Mouse (Mus musculus) lung, postnatal 0 days (tissue): ENCODE measurements at regions not wholly inside any gene's neighbourhood (a gene's known extent, or its start where the extent isn't known, plus 50 kb on each side); places are given as distances from the start of the nearest gene placed in this dataset.

Source experiments
- ATAC-seq: fragments of 200-750 bp; cut with Nextera tagmentation; 2 replicates; pipeline ENCODE4 v1.8.0; 2017; ENCODE audit warnings: moderate library complexity
- DNase-seq: peaks from one replicate; pipeline ENCODE4 v3.0.0-alpha.2; 2016; ENCODE audit warnings: low spot score
- H3K27ac ChIP-seq: fragments of 300-500 bp; sonication (generic); 2 replicates; pipeline ENCODE4 v1.5.1; 2014; ENCODE audit warnings: antibody characterized with exemption, mild to moderate bottlenecking, low read length, mixed read lengths
- H3K27me3 ChIP-seq: fragments of 300-500 bp; sonication (generic); replicated peaks from 2 replicates; pipeline ENCODE4 v1.6.1; 2014; ENCODE audit warnings: low read length, mixed read lengths; ENCODE audit not compliant: insufficient read depth
- H3K36me3 ChIP-seq: fragments of 300-500 bp; sonication (generic); 2 replicates; pipeline ENCODE4 v1.6.1; 2014; ENCODE audit warnings: low read length, mixed read lengths; ENCODE audit not compliant: insufficient read depth
- H3K4me1 ChIP-seq: fragments of 300-500 bp; sonication (generic); 2 replicates; pipeline ENCODE4 v1.6.1; 2014; ENCODE audit warnings: antibody characterized with exemption, low read depth, low read length, mixed read lengths; ENCODE audit not compliant: insufficient read depth
- H3K4me2 ChIP-seq: fragments of 300-500 bp; sonication (generic); replicated peaks from 2 replicates; pipeline ENCODE4 v1.6.1; 2014; ENCODE audit warnings: low read depth, mild to moderate bottlenecking, low read length, moderate library complexity, mixed read lengths
- H3K4me3 ChIP-seq: fragments of 300-500 bp; sonication (generic); 2 replicates; pipeline ENCODE4 v1.5.1; 2014; ENCODE audit warnings: low read depth, low read length
- H3K9ac ChIP-seq: fragments of 300-500 bp; sonication (generic); replicated peaks from 2 replicates; pipeline ENCODE4 v1.6.1; 2014; ENCODE audit warnings: low read depth, mild to moderate bottlenecking
- H3K9me3 ChIP-seq: fragments of 300-500 bp; sonication (generic); 2 replicates; pipeline ENCODE4 v1.6.1; 2016; ENCODE audit warnings: low read length, mixed read lengths
- CTCF ChIP-seq: IDR thresholded peaks from 2 replicates; pipeline ENCODE4 v1.5.1; 2016; ENCODE audit warnings: antibody characterized with exemption, mild to moderate bottlenecking
- EP300 ChIP-seq: IDR thresholded peaks from 2 replicates; pipeline ENCODE4 v1.6.1; 2016; ENCODE audit warnings: antibody characterized with exemption, mild to moderate bottlenecking, control low read depth
- WGBS: fragments of 180-500 bp; shearing (Covaris S2); extraction: QIAGEN DNeasy Blood & Tissue Kit; methylation state at CpG from one replicate; pipeline ENCODE4 v1.1.7; 2014; 5-methylcytosine and 5-hydroxymethylcytosine counted together

GRCm38 (mm10) chr13:112090737-112091136 lies 197.5 kb upstream of the Ankrd55 start:
- Histone ChIP-seq H3K27me3 (no peaks in the 10 kb centered on the region), H3K4me3 (no peak overlapping the region), H3K4me1 (peaks cover 6% of the 10 kb centered on the region; the same call in 1 of the 2 replicates), H3K27ac (no peak overlapping the region), H3K36me3 (no peaks in the 10 kb centered on the region), H3K4me2 (no peak overlapping the region), H3K9ac (no peak overlapping the region), H3K9me3 (no peaks in the 10 kb centered on the region)
- TF ChIP-seq EP300 (no peak), CTCF (no peak)
- DNase-seq (no peak), ATAC-seq (no peak)
- 39% methylated on average over 8 of the region's 8 CpGs for WGBS

DNA sequence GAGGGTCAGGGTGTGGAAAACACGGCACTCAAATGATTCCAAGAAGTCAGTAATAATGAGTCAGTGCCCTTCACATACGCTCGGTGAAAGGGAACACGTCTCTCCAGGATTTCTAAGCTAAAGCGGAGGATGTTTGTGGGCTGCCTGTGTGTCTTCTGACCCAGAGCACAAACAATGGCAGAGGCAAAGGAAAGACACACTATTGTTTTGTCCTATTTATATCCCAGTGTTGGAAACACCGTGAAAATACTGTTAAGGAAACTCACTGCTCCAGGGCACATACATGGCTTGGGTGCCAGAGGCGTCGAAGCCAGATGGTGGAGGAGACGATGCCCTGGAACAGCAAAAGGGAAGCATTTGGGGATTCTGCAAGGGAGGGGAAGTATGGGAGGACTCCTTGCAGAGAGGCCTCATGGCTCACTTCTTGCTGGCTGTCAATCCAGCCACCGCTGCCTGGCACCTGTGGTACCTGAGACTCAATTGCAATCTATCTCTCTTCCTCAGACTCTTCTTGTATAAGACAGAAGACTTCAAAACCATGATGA lies 192.6 kb upstream of the Ankrd55 start:
- no peak for ATAC-seq
- no peak for DNase-seq
- no peaks in the 10 kb centered on the region for H3K36me3 ChIP-seq
- no peaks in the 10 kb centered on the region for H3K9me3 ChIP-seq
- no peaks in the 10 kb centered on the region for H3K4me1 ChIP-seq
- no peak for TF ChIP-seq CTCF
- H3K4me2 ChIP-seq: no peak overlapping the region
- no peak overlapping the region for H3K27ac ChIP-seq
- no peak overlapping the region for H3K9ac ChIP-seq
- 67% methylated on average over 10 of the region's 10 CpGs for WGBS
- no peak overlapping the region for H3K4me3 ChIP-seq
- H3K27me3 ChIP-seq: no peaks in the 10 kb centered on the region

DNA sequence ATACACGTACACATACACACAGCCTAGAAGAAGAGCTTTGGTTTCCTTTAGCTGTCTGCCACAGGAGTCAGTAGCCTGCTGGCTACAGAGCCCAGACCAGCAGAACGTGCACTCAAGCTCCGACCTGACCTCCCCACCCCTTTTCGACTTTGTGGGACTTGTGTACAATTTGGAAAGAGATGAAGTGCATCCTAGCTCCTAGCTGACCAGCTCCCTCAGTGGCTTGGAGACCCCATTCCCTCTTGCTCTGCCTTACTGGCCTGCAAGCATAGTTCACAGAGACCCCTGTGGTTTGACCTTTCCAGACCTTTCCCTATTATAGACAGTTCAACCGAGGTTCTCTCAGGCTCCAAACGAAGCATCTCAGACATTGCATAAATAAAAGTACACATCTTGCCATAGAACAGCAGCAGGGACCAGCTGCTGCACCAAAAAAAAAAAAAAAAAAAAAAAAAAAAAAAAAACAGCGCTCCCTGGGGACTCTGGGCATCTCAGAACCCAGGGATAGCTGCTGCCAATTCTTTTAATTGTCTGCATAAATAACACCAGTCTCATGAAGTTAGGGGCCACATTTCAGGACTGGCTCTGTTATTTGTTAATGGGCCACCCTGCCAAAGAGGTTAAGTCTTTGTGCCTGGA lies 188.2 kb upstream of the Ankrd55 start:
- DNase-seq: peak; percentile 61
- no peaks in the 10 kb centered on the region for H3K27me3 ChIP-seq
- no peaks in the 10 kb centered on the region for H3K36me3 ChIP-seq
- peak overlapping the region; percentile 86 for H3K4me2 ChIP-seq
- TF ChIP-seq CTCF: no peak
- peak; percentile 48 for TF ChIP-seq EP300
- peak overlapping the region; percentile 79 for H3K27ac ChIP-seq
- 38% methylated on average over 7 of the region's 7 CpGs for WGBS
- ATAC-seq: peak; percentile 64
- no peaks in the 10 kb centered on the region for H3K9me3 ChIP-seq
- no peaks in the 10 kb centered on the region; the same call in none of the 2 replicates for H3K4me1 ChIP-seq
- peak overlapping the region; percentile 46 for H3K4me3 ChIP-seq
- H3K9ac ChIP-seq: no peak overlapping the region

- peak overlapping the region; percentile 86 for H3K4me2 ChIP-seq
- DNase-seq (peak; percentile 82), ATAC-seq (peak; percentile 88)
- no peak for TF ChIP-seq CTCF
- TF ChIP-seq EP300: peak; percentile 0; the same call in 1 of the 2 replicates
- H3K9ac ChIP-seq: peak overlapping the region; percentile 19; the same call in 1 of the 2 replicates
- H3K36me3 ChIP-seq: no peaks in the 10 kb centered on the region
- peak overlapping the region; percentile 46 for H3K4me3 ChIP-seq
- H3K27me3 ChIP-seq: no peaks in the 10 kb centered on the region
- WGBS: 1% methylated on average over 31 of the region's 31 CpGs
- peak overlapping the region; percentile 79 for H3K27ac ChIP-seq
- H3K4me1 ChIP-seq: no peaks in the 10 kb centered on the region; the same call in none of the 2 replicates
- H3K9me3 ChIP-seq: no peaks in the 10 kb centered on the region
Measured at GRCm38 (mm10) chr13:112100592-112101420, 187.4 kb upstream of the Ankrd55 start.

GRCm38 (mm10) chr13:112101421-112101756 lies 186.9 kb upstream of the Ankrd55 start:
- ATAC-seq: no peak
- H3K27me3 ChIP-seq: no peaks in the 10 kb centered on the region
- H3K9ac ChIP-seq: no peak overlapping the region
- 62% methylated on average over 5 of the region's 5 CpGs for whole genome bisulfite sequencing
- no peaks in the 10 kb centered on the region for H3K36me3 ChIP-seq
- peak overlapping the region; percentile 86 for H3K4me2 ChIP-seq
- no peak for DNase-seq
- H3K27ac ChIP-seq: peak overlapping the region; percentile 79
- TF ChIP-seq EP300: no peak
- TF ChIP-seq CTCF: no peak
- peak overlapping the region; percentile 46 for H3K4me3 ChIP-seq
- no peaks in the 10 kb centered on the region; the same call in none of the 2 replicates for H3K4me1 ChIP-seq
- H3K9me3 ChIP-seq: no peaks in the 10 kb centered on the region

- ATAC-seq (no peak), DNase-seq (no peak)
- Histone ChIP-seq H3K9ac (no peak overlapping the region), H3K9me3 (no peaks in the 10 kb centered on the region), H3K27me3 (no peaks in the 10 kb centered on the region), H3K36me3 (no peaks in the 10 kb centered on the region), H3K27ac (no peak overlapping the region), H3K4me1 (no peaks in the 10 kb centered on the region; the same call in none of the 2 replicates), H3K4me2 (no peak overlapping the region), H3K4me3 (no peak overlapping the region)
- TF ChIP-seq CTCF: no peak
- TF ChIP-seq EP300: no peak
- WGBS: 75% methylated on average over 3 of the region's 3 CpGs
Measured at GRCm38 (mm10) chr13:112105953-112106352, 182.3 kb upstream of the Ankrd55 start.
